9 mouse cellular contexts compared by ENCODE assay signal in the genomic region with DNA sequence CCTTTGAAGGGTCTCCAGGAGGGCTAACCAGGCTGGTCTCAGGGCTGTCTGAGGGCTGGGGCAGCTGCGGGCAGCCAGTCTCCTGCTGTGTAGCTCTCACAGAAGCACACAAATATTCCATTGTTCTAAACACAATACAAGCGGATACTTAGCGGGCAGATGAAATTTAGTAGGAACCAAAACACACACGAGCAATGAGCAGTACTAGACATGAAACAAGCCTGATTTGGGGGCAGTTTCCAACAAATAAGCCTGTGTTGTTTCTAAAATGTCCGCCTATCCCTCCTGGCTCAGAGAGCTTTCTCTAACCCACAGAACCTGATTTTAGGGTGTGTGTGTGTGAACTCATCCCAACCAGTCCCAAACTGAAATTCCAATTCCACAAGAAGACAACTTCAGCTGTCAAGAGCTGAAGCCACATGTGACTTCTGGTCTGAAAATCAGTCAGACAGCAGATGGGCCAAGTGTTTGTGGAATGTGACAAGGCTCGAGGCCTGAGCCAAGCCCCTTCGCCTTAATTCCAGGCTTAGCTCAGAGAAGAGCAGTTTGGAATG. TPM values are rescaled to one million over a fixed set of nuclear protein-coding genes. Genes with fewer than 3 reads are reported as not detected.
A peak's percentile ranks its signal among the peaks of the same experiment; 100 is the strongest.
DNase-seq lines count a peak whose midpoint lies in the region; ATAC-seq and TF ChIP-seq lines count a peak whose summit lies in the region.
"Had no signal": no experiment of that assay in that cellular context is flagged by ENCODE, and none has a peak within 500 bp of the region (broad histone marks: within the 10 kb centered on the region; RNA-seq: fewer than 3 reads in every experiment).

No protein-coding gene starts in this region.

- peak; percentile 56 for DNase-seq in kidney, postnatal 10 days
- no peak for DNase-seq in kidney, adult 8-10 months
- no peak for DNase-seq in intestine, embryonic 14.5 days (ENCODE audit: low spot score)
- no peak for DNase-seq in ovary, postnatal 10 days (ENCODE audit: low spot score)
- DNase-seq in thymus, postnatal 4 days, result no peak
- DNase-seq in adrenal gland, postnatal 10 days, result no peak

- no peaks in the 10 kb centered on the region for H3K36me3 ChIP-seq in intestine, embryonic 14.5 days (ENCODE audit: control insufficient read depth, insufficient read depth, low read length)
- H3K36me3 ChIP-seq in neural tube, embryonic 14.5 days (ENCODE audit: control insufficient read depth, insufficient read depth, low read length), result no peaks in the 10 kb centered on the region

- ATAC-seq in intestine, embryonic 14.5 days (replicated peaks; ENCODE audit: low FRiP score, low TSS enrichment, low read depth), result no peak
- ATAC-seq in neural tube, embryonic 14.5 days (ENCODE audit: low read depth), result no peak

- TF ChIP-seq POLR2A in embryonic fibroblast, embryonic 13.5 days (IDR thresholded peaks at IDR 0.05; ENCODE audit: low read depth, low read length), result no peak

- H3K4me3 ChIP-seq in embryonic fibroblast, embryonic 13.5 days (ENCODE audit: insufficient read depth, low read length), result no peak overlapping the region
- no peak overlapping the region for H3K4me3 ChIP-seq in intestine, embryonic 14.5 days (ENCODE audit: low read depth, low read length)
- peak overlapping the region; percentile 46 for H3K4me3 ChIP-seq in neural tube, embryonic 14.5 days (ENCODE audit: low read depth, low read length)

- TF ChIP-seq CTCF in embryonic fibroblast, embryonic 13.5 days (IDR thresholded peaks at IDR 0.05; ENCODE audit: borderline replicate concordance, insufficient read depth, low read length), result no peak

- no peaks in the 10 kb centered on the region for H3K9me3 ChIP-seq in intestine, embryonic 14.5 days (ENCODE audit: control insufficient read depth, low read length)
- H3K9me3 ChIP-seq in neural tube, embryonic 14.5 days (ENCODE audit: control insufficient read depth, low read length), result no peaks in the 10 kb centered on the region

- H3K27ac ChIP-seq in embryonic fibroblast, embryonic 13.5 days (ENCODE audit: insufficient read depth, low read length), result peak overlapping the region; percentile 91
- peak overlapping the region; percentile 83 for H3K27ac ChIP-seq in intestine, embryonic 14.5 days (ENCODE audit: low read depth)
- peak overlapping the region; percentile 99 for H3K27ac ChIP-seq in neural tube, embryonic 14.5 days (ENCODE audit: low read depth, low read length)

- peak overlapping the region; percentile 3; the same call in 1 of the 2 replicates for H3K9ac ChIP-seq in intestine, embryonic 14.5 days (ENCODE audit: low read length)
- H3K9ac ChIP-seq in neural tube, embryonic 14.5 days (replicated peaks; ENCODE audit: low read depth, low read length), result peak overlapping the region; percentile 83

- no peaks in the 10 kb centered on the region for H3K27me3 ChIP-seq in intestine, embryonic 14.5 days (replicated peaks; ENCODE audit: control insufficient read depth, insufficient read depth, low read length)
- H3K27me3 ChIP-seq in neural tube, embryonic 14.5 days (ENCODE audit: control insufficient read depth, insufficient read depth, low read length), result no peaks in the 10 kb centered on the region

- H3K4me1 ChIP-seq in embryonic fibroblast, embryonic 13.5 days (ENCODE audit: control insufficient read depth, insufficient read depth, low read length), result peaks cover 16% of the 10 kb centered on the region
- H3K4me1 ChIP-seq in intestine, embryonic 14.5 days (replicated peaks; ENCODE audit: control insufficient read depth, insufficient read depth, low read length), result peaks cover 25% of the 10 kb centered on the region
- peaks cover 58% of the 10 kb centered on the region for H3K4me1 ChIP-seq in neural tube, embryonic 14.5 days (ENCODE audit: control insufficient read depth, insufficient read depth, low read length)

- H3K4me2 ChIP-seq in intestine, embryonic 14.5 days (ENCODE audit: low read length), result no peak overlapping the region; the same call in 1 of the 2 replicates
- H3K4me2 ChIP-seq in neural tube, embryonic 14.5 days (ENCODE audit: low read depth, low read length), result peak overlapping the region; percentile 67

- 46% methylated on average over 7 of the region's 7 CpGs for WGBS in intestine, embryonic 14.5 days
- 6% methylated on average over 7 of the region's 7 CpGs for WGBS in neural tube, embryonic 14.5 days

RNA-seq across cellular contexts. Expression of a gene that starts 33.7 kb away (rescaled TPM):
- polyA plus RNA-seq in embryonic fibroblast, embryonic 13.5 days (2011; ENCODE audit: insufficient read length, low read depth, missing spikeins), result 1,082 and 1,134 TPM in 2 replicates
- 1,282 and 1,437 TPM in 2 replicates for polyA plus RNA-seq in intestine, embryonic 14.5 days (2014; fragmentation: Nextera tagmentation; extraction: Ambion mirVana)
- 13,706 and 14,496 TPM in 2 replicates for polyA plus RNA-seq in neural tube, embryonic 14.5 days (2014; fragmentation: Nextera tagmentation; extraction: Ambion mirVana)
- 100 to 1,000 TPM; 202 to 313 TPM for total RNA-seq in adrenal gland, postnatal 10 days (2021)

RNA-seq across cellular contexts. Expression of a gene that starts 33.8 kb away (rescaled TPM):
- 333 and 559 TPM in 2 replicates for polyA plus RNA-seq in embryonic fibroblast, embryonic 13.5 days (2011; ENCODE audit: insufficient read length, low read depth, missing spikeins)
- polyA plus RNA-seq in intestine, embryonic 14.5 days (2014; fragmentation: Nextera tagmentation; extraction: Ambion mirVana), result not detected in 2 replicates
- polyA plus RNA-seq in neural tube, embryonic 14.5 days (2014; fragmentation: Nextera tagmentation; extraction: Ambion mirVana), result not detected in 2 replicates
- total RNA-seq in adrenal gland, postnatal 10 days (2021), result not detected
- polyA plus RNA-seq: liver, embryonic 16.5 days had no signal

RNA-seq across cellular contexts. Expression of a gene that starts 42.5 kb away (rescaled TPM):
- 171 and 395 TPM in 2 replicates for polyA plus RNA-seq in embryonic fibroblast, embryonic 13.5 days (2011; ENCODE audit: insufficient read length, low read depth, missing spikeins)
- 269 and 276 TPM in 2 replicates for polyA plus RNA-seq in intestine, embryonic 14.5 days (2014; fragmentation: Nextera tagmentation; extraction: Ambion mirVana)
- 7.3 and 11.5 TPM in 2 replicates for polyA plus RNA-seq in neural tube, embryonic 14.5 days (2014; fragmentation: Nextera tagmentation; extraction: Ambion mirVana)
- 100 to 1,000 TPM; 144 to 176 TPM for total RNA-seq in adrenal gland, postnatal 10 days (2021)

RNA-seq across cellular contexts. Expression of a gene that starts 52.8 kb away (rescaled TPM):
- 3,138 and 3,689 TPM in 2 replicates for polyA plus RNA-seq in embryonic fibroblast, embryonic 13.5 days (2011; ENCODE audit: insufficient read length, low read depth, missing spikeins)
- polyA plus RNA-seq in intestine, embryonic 14.5 days (2014; fragmentation: Nextera tagmentation; extraction: Ambion mirVana), result 1,667 and 1,776 TPM in 2 replicates
- polyA plus RNA-seq in neural tube, embryonic 14.5 days (2014; fragmentation: Nextera tagmentation; extraction: Ambion mirVana), result 1,186 and 1,301 TPM in 2 replicates
- total RNA-seq in adrenal gland, postnatal 10 days (2021), result 100 to 1,000 TPM; 329 to 414 TPM

Comparison
In these comparisons a context has a peak if more than half of its experiments do, and no peak if none do; other contexts are left out.
1. RNA of a gene that starts 33.8 kb away (polyA plus RNA-seq): 333 to 559 TPM in embryonic fibroblast, embryonic 13.5 days; not detected in intestine, embryonic 14.5 days and not detected in neural tube, embryonic 14.5 days; every median in the first group is over 100 times any median in the second.
2. RNA of a gene that starts 42.5 kb away (polyA plus RNA-seq): 269 to 276 TPM in intestine, embryonic 14.5 days and 171 to 395 TPM in embryonic fibroblast, embryonic 13.5 days; 7.3 to 11.5 TPM in neural tube, embryonic 14.5 days; every median in the first group is over 10 times any median in the second.
3. Peak in every context shown above with its lines, with median percentiles within 50 percentile points of each other: H3K27ac ChIP-seq.